Mouse (Mus musculus): Measurements from ENCODE around the gene Kcnc2.

DNA sequence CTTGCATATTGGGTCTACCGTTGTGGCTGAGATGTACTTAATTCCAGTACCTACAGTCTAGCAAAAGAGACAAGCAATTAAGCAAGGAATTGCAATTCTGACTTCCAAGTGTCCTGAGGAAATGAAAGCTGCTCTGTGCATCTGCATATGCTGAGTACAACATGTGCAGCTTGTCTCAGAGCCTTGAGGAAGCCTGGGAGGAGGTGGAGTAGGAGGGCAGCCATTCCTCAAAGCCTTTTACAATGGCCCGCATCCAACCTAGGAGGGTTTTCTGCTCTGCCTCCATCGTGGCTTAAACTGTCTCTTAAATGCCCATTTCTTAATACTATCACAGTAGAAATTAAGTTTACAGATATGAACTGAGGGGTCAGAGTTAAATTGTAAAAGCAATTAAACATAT is 7.5 kb upstream of the Kcnc2 start:
- TF ChIP-seq CTCF (IDR thresholded peaks at IDR 0.05; ENCODE audit: insufficient read depth, low read depth, low read length) = no peak
- no peak for TF ChIP-seq POLR2A (IDR thresholded peaks at IDR 0.05; ENCODE audit: insufficient read depth, low read depth, low read length)
